Mouse (Mus musculus) olfactory bulb, adult 2 months (tissue): Measurements from ENCODE around the gene Pttg1. TPM values are rescaled to one million over a fixed set of nuclear protein-coding genes. Genes with fewer than 3 reads are reported as not detected.
A peak's percentile ranks its signal among the peaks of the same experiment; 100 is the strongest.

Source experiments
- H3K27ac ChIP-seq: fragments of 200-500 bp; 2 replicates; pipeline ENCODE4 v1.5.1; 2012; ENCODE audit warnings: low read depth, low read length; ENCODE audit not compliant: insufficient read depth
- H3K4me1 ChIP-seq: fragments of 200-500 bp; 2 replicates; pipeline ENCODE4 v1.6.1; 2012; ENCODE audit warnings: low read length; ENCODE audit not compliant: control insufficient read depth, insufficient read depth
- H3K4me3 ChIP-seq: fragments of 200-500 bp; 2 replicates; pipeline ENCODE4 v1.5.1; 2012; ENCODE audit warnings: mild to moderate bottlenecking, low read depth, low read length, moderate library complexity; ENCODE audit not compliant: insufficient read depth
- CTCF ChIP-seq: fragments of 200-500 bp; IDR thresholded peaks from 2 replicates; pipeline ENCODE4 v1.5.1; 2012; ENCODE audit warnings: low read depth, mild to moderate bottlenecking, low read length, moderate library complexity; ENCODE audit not compliant: insufficient read depth
- POLR2A ChIP-seq: fragments of 200-500 bp; IDR thresholded peaks from 2 replicates; pipeline ENCODE4 v1.6.1; 2012; ENCODE audit warnings: mild to moderate bottlenecking, low read depth, low read length, moderate library complexity; ENCODE audit not compliant: insufficient read depth
- WGBS: fragments of 180-500 bp; shearing (Covaris S2); methylation state at CpG from one replicate; pipeline ENCODE4 v1.1.7; 2018; 5-methylcytosine and 5-hydroxymethylcytosine counted together
- polyA plus RNA-seq: library from polyadenylated mRNA; stranded (reverse); fragments of >200 nt; gene quantifications from 2 replicates; pipeline ENCODE4 v1.2.4, GENCODE M21; 2012; ENCODE audit warnings: low replicate concordance; ENCODE audit not compliant: missing spikeins, insufficient read depth, insufficient read length

The Pttg1 gene
- polyA plus RNA-seq: not detected in 2 replicates

DNA sequence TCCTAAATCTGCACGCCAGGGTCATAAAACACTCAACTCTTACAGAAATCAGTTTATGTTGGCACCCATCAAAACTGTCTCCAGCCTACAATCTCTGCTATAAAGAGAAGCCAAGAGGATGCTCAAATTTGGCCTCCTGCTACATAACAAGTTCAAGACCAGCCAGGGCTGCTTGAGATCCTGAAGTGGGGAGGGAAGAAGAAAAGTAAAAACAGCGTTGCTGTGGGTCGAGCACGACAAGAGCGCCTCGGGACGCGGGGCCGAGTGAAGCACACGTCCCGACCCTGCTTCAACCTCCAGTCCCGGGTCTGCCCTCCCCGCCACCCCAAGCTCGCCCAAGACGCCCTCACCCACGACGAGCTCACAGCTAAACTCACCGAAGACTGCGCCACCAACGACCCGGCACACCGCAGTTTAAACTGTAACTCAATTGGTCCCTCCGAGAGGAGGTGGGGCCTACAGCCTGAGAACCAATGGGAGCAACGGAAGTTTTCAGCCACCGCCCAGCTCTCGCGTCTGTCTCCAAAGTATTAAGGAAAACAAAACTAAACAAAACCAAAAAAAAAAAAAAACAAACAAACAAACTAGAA lies at the start of gene Pttg1:
Pttg1 (minus strand) TSS at position 428 of the 590 bp plus-strand sequence.
- no peak for TF ChIP-seq CTCF
- peak; percentile 51 for TF ChIP-seq POLR2A
- WGBS: 3% methylated on average over 27 of the region's 27 CpGs
- H3K4me3 ChIP-seq: peak within 1 kb of the TSS; percentile 66
- H3K27ac ChIP-seq: peak within 1 kb of the TSS; percentile 52
- peaks cover 3% of the 10 kb centered on the region; the same call in 1 of the 2 replicates for H3K4me1 ChIP-seq

DNA sequence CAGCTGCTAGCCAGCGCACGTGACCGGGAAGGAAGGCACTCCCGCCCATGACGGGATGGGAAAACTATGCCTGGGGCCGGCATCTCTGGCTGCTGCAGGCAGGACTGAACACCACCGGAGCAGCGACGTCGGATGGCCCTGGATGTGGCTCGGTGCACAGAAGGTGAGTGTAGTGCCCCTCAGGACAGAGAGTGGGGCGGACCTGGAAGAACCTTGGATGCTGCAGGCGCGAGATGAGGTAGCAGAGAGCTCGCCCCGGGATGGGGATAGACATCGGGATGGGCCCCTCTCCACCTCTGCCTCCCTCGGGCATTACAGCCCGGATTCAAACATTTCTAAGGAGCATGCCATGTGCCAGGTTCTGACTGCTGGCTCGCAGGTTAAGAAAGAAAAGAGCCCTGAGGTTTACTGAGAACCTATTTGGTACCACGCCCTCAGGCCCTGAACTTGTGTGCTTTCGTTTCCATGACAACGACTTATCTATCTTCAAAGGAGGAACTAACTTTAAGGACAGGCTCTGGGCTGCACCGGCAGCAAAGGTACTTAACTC lies 48.2 kb upstream of the Pttg1 start, which contains the start of gene C1qtnf2:
C1qtnf2 (plus strand) TSS at position 52 of the 550 bp plus-strand sequence.
- no peak for TF ChIP-seq POLR2A
- no peak for TF ChIP-seq CTCF
- WGBS: 5% methylated on average over 24 of the region's 24 CpGs
- H3K4me1 ChIP-seq: peaks cover 5% of the 10 kb centered on the region
- no peak within 1 kb of the TSS for H3K27ac ChIP-seq
- peak within 1 kb of the TSS; percentile 29 for H3K4me3 ChIP-seq

DNA sequence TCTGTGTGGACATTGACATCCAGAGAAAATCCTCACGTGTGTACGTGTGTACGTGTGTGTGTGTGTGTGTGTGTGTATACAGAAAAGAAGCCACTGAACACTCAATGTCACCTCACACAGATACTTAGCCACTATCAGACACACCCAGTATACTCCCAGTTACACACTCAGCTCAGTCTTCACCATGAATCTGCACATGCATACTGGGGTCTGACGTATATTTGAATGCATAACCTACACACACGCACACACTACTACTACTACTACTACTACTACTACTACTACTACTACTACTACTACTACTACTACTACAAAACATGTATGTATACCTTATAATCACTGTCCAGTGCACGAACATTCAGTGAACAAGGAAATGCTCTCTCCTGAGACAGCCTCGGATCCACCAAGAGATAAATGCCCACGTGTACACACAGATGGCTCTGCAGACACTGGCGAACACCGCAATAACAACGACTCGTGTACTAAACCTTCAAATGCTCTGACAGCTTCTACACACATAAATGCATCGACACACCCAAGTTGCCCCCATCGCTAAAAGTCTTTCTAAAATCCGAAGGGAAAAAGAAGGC lies 47.7 kb upstream of the Pttg1 start:
- H3K4me3 ChIP-seq: peak overlapping the region; percentile 29
- no peak for TF ChIP-seq CTCF
- 40% methylated on average over 15 of the region's 15 CpGs for WGBS
- H3K4me1 ChIP-seq: peaks cover 5% of the 10 kb centered on the region
- H3K27ac ChIP-seq: no peak overlapping the region

DNA sequence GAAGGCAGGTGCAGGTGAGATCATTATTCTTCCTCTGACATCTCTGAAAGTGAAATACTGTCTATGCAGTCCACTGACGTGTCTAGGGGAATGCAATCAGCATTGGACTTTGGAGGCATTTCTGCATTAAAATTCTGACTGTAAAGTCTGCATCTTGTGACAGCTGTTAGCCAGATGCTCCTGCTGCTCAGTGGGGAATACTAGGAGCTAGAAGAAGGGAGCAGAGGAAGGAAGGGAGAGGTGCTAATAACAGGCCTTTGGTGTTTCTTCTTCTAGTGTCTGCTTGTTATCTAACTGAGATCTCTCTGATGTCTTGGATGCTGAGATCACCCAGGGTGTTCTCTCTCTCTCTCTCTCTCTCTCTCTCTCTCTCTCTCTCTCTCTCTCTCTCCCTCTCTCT lies 47.1 kb upstream of the Pttg1 start:
- TF ChIP-seq POLR2A: no peak
- no peak for TF ChIP-seq CTCF
- H3K27ac ChIP-seq: no peak overlapping the region
- WGBS: 83% methylated on average over 1 of the region's 1 CpGs
- peaks cover 5% of the 10 kb centered on the region for H3K4me1 ChIP-seq
- no peak overlapping the region for H3K4me3 ChIP-seq

DNA sequence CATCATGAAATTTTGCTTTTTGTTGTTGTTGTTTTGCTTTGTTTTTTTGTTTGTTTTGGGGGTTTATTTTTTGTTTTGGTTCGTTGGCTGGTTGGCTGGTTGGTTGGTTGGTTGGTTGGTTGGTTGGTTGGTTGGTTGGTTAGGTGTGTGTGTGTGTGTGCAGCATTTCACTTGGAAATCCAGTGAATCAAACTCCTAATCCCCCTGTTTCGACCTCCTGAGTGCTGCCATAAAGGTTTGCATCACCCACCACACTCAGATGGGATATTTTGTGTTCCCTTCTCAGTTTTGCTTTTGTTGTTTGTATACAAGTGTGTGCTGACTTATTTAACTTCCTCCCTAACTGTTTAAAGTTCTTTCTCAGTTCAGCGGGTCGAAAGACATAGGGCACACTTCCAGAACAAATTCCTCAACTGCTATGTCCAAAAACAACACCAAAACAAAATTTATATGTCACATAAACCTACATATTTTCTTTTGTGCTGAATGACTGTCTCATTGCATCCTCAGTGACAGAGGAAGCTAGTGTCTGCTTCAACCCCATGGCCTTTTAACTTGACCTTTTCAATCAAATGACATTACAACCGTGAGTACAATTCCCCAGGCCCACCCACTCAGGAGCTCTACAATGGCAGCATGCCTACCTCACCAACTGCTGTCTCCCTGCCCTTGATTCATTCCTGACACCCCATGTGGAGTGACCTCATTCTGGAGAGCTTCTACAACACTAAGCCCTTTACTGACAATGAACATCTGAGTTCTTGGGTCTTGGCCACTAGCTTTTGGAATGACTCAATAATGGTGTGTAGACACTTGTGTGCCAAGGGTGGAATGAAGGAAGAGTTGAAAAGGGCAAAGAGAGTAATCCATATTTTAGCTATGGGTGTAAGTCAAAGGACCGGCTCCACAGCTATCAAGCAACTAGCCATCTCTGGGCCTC lies 45.1 kb upstream of the Pttg1 start:
- Histone ChIP-seq H3K4me3 (no peak overlapping the region), H3K4me1 (peaks cover 5% of the 10 kb centered on the region), H3K27ac (no peak overlapping the region)
- TF ChIP-seq POLR2A: no peak
- no peak for TF ChIP-seq CTCF
- 69% methylated on average over 6 of the region's 6 CpGs for WGBS

DNA sequence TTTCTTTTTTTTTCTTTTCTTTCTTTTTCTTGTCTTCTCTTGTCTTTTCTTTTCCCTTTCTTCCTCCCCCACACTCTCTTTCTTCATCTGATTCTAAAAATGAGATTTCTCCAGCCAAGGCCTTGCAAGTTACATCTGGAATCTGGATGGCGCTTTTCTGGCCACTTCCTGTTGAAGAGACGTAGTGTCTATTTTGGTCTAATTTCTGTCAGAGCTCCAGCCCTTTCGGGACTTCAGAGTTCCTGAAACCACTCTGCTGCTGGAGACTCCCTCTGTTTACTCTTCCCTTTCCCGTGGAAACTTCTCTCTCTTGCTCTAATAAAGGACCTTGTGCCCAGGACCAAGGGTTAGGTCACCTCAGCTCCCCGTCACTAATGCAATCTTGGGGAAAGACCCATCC lies 44.1 kb upstream of the Pttg1 start:
- TF ChIP-seq POLR2A (no peak), CTCF (no peak)
- peaks cover 5% of the 10 kb centered on the region for H3K4me1 ChIP-seq
- WGBS: 61% methylated on average over 5 of the region's 5 CpGs
- H3K4me3 ChIP-seq: no peak overlapping the region
- no peak overlapping the region for H3K27ac ChIP-seq

DNA sequence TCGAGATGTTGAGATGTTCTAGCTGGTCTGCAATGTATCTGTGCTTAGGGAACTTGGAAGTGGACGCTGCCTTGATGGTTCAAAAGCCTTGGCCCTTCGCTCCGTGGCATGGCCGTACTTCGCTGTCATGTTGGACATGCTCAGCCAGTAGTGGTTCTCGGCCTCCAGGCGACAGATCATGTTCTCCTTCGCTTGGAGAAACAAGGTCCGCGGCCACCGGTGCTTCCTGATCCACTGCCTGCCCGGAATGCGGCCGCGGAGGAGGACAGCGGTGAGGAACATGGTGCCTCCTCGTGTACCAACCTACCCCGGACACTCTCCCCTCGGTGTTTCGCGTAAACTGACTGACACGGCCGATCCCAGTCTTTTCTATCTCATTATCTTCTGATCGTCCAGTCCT lies 37.2 kb upstream of the Pttg1 start:
- no peaks in the 10 kb centered on the region for H3K4me1 ChIP-seq
- H3K27ac ChIP-seq: no peak overlapping the region
- WGBS: 95% methylated on average over 25 of the region's 25 CpGs
- no peak for TF ChIP-seq POLR2A
- no peak for TF ChIP-seq CTCF
- no peak overlapping the region for H3K4me3 ChIP-seq

DNA sequence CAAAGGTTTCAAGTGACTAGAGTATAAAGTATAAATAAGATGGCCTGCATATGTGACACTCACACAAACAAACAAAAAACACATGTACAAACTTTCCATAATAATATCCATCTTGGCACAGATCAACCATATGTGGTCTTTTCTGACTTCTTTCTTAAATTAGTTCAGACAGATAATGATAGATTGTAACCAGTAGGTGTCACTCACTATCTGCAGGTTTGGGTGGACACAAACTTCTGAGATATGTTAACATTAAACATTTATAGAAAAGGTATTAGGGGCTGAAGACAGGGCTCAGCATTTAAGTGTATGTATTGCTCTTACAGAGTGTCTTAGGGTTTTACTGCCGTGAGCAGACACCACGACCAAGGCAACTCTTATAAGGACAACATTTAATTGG lies 26.2 kb upstream of the Pttg1 start:
- H3K4me3 ChIP-seq: no peak overlapping the region
- TF ChIP-seq POLR2A (no peak), CTCF (no peak)
- 78% methylated on average over 2 of the region's 2 CpGs for WGBS
- no peaks in the 10 kb centered on the region for H3K4me1 ChIP-seq
- H3K27ac ChIP-seq: no peak overlapping the region
